Mouse (Mus musculus) MEL (cell line): Measurements from ENCODE around the gene Sbpl. TPM values are rescaled to one million over a fixed set of nuclear protein-coding genes. Genes with fewer than 3 reads are reported as not detected.

ENCODE experiments used
- DNase-seq: peaks from one replicate; pipeline ENCODE4 v3.0.0; 2011; ENCODE audit warnings: low read depth, low spot score
- H3K27ac ChIP-seq: 2 replicates; pipeline ENCODE4 v1.5.1; 2012; ENCODE audit warnings: low read depth, mild to moderate bottlenecking, control low read depth, low read length, moderate library complexity; ENCODE audit not compliant: control insufficient read depth
- H3K27me3 ChIP-seq, 2 experiments: fragments of 150-350 bp in 1 of 2; sonication (generic) in 1 of 2; 2 replicates each; pipeline ENCODE4 v1.6.1; 2012; ENCODE audit warnings: low read length in 2 of 2, mild to moderate bottlenecking in 2 of 2, improper control_type of control experiment in 1 of 2, moderate library complexity in 1 of 2; ENCODE audit not compliant: insufficient read depth in 2 of 2, control insufficient read depth in 1 of 2
- H3K36me3 ChIP-seq, 2 experiments: 2 replicates each; pipeline ENCODE4 v1.6.1; 2012 to 2014; ENCODE audit warnings: low read length in 2 of 2, improper control_type of control experiment in 1 of 2, inconsistent platforms in 1 of 2, mild to moderate bottlenecking in 1 of 2; ENCODE audit not compliant: insufficient read depth in 2 of 2, control insufficient read depth in 1 of 2
- H3K4me1 ChIP-seq, 2 experiments: fragments of 150-350 bp in 1 of 2; sonication (generic) in 1 of 2; 2 replicates each; pipeline ENCODE4 v1.6.1; 2012; ENCODE audit warnings: low read length in 2 of 2, improper control_type of control experiment in 1 of 2, mild to moderate bottlenecking in 1 of 2; ENCODE audit not compliant: insufficient read depth in 2 of 2, control insufficient read depth in 1 of 2
- H3K4me3 ChIP-seq, 2 experiments: fragments of 150-350 bp in 1 of 2; sonication (generic) in 1 of 2; 2 replicates each; pipeline ENCODE4 v1.5.1; 2012; ENCODE audit warnings: low read depth in 2 of 2, low read length in 2 of 2, mild to moderate bottlenecking in 2 of 2, moderate library complexity in 2 of 2, control low read depth in 1 of 2, improper control_type of control experiment in 1 of 2; ENCODE audit not compliant: control insufficient read depth in 1 of 2, insufficient read depth in 1 of 2
- H3K79me2 ChIP-seq: 2 replicates; pipeline ENCODE4 v1.6.1; 2012; ENCODE audit warnings: mild to moderate bottlenecking, low read length, moderate library complexity; ENCODE audit not compliant: control insufficient read depth, poor library complexity, insufficient read depth
- H3K9ac ChIP-seq: 2 replicates; pipeline ENCODE4 v1.6.1; 2012; ENCODE audit warnings: low read depth, mild to moderate bottlenecking, control low read depth, low read length, moderate library complexity; ENCODE audit not compliant: control insufficient read depth, poor library complexity, severe bottlenecking
- H3K9me3 ChIP-seq: fragments of 150-350 bp; sonication (generic); replicated peaks from 2 replicates; pipeline ENCODE4 v1.6.1; 2012; ENCODE audit warnings: mild to moderate bottlenecking, low read length, improper control_type of control experiment, moderate library complexity; ENCODE audit not compliant: insufficient read depth
- CHD1 ChIP-seq: IDR thresholded peaks from 2 replicates; pipeline ENCODE4 v1.6.1; 2012; ENCODE audit warnings: low read depth, mild to moderate bottlenecking, inconsistent platforms, low read length, improper control_type of control experiment
- CTCF ChIP-seq, 3 experiments: IDR thresholded peaks in 2 of 3; conservative IDR thresholded peaks in 1 of 3; 2 replicates each; pipeline ENCODE4 v1.5.1; 2011 to 2012; ENCODE audit warnings: low read length in 3 of 3, low read depth in 2 of 3, mild to moderate bottlenecking in 2 of 3, improper control_type of control experiment in 1 of 3, inconsistent platforms in 1 of 3, mixed read lengths in 1 of 3, moderate library complexity in 1 of 3; ENCODE audit not compliant: control insufficient read depth in 1 of 3, insufficient read depth in 1 of 3, poor library complexity in 1 of 3, severe bottlenecking in 1 of 3
- ETS1 ChIP-seq: IDR thresholded peaks from 2 replicates; pipeline ENCODE4 v1.6.1; 2012; ENCODE audit warnings: low read depth, mild to moderate bottlenecking, inconsistent platforms, low read length, improper control_type of control experiment, moderate library complexity
- GABPA ChIP-seq: IDR thresholded peaks from 2 replicates; pipeline ENCODE4 v1.6.1; 2012; ENCODE audit warnings: low read depth, mild to moderate bottlenecking, inconsistent platforms, low read length, improper control_type of control experiment, moderate library complexity
- GATA1 ChIP-seq: IDR thresholded peaks from 2 replicates; pipeline ENCODE4 v1.6.1; 2011; ENCODE audit warnings: low read depth, low read length, improper control_type of control experiment
- JUND ChIP-seq: IDR thresholded peaks from 2 replicates; pipeline ENCODE4 v1.6.1; 2011; ENCODE audit warnings: low read depth, mild to moderate bottlenecking, improper control_type of control experiment, low read length
- KAT2A ChIP-seq: conservative IDR thresholded peaks from 2 replicates; pipeline ENCODE4 v1.6.1; 2012; ENCODE audit warnings: low read depth, low read length, improper control_type of control experiment, inconsistent platforms
- MAX ChIP-seq: IDR thresholded peaks from 2 replicates; pipeline ENCODE4 v1.6.1; 2011; ENCODE audit warnings: low read length, improper control_type of control experiment
- MEF2A ChIP-seq: IDR thresholded peaks from 2 replicates; pipeline ENCODE4 v1.6.1; 2014; ENCODE audit warnings: low read depth, mild to moderate bottlenecking, inconsistent platforms, low read length, improper control_type of control experiment; ENCODE audit not compliant: poor library complexity, insufficient replicate concordance, severe bottlenecking; ENCODE audit errors: extremely low read depth
- MXI1 ChIP-seq: IDR thresholded peaks from 2 replicates; pipeline ENCODE4 v1.6.1; 2011; ENCODE audit warnings: mild to moderate bottlenecking, low read depth, low read length, improper control_type of control experiment
- MYB ChIP-seq: IDR thresholded peaks from 2 replicates; pipeline ENCODE4 v1.6.1; 2011; ENCODE audit warnings: mild to moderate bottlenecking, low read depth, low read length, improper control_type of control experiment
- NELFE ChIP-seq: IDR thresholded peaks from 2 replicates; pipeline ENCODE4 v1.6.1; 2011; ENCODE audit warnings: low read depth, low read length, improper control_type of control experiment
- NRF1 ChIP-seq: IDR thresholded peaks from 2 replicates; pipeline ENCODE4 v1.6.1; 2014; ENCODE audit warnings: low read depth, mild to moderate bottlenecking, inconsistent platforms, low read length, improper control_type of control experiment, moderate library complexity; ENCODE audit not compliant: poor library complexity, insufficient read depth, severe bottlenecking
- POLR2A ChIP-seq, 2 experiments: IDR thresholded peaks; 2 replicates each; pipeline ENCODE4 v1.6.1; 2011 to 2012; ENCODE audit warnings: low read length in 2 of 2, mild to moderate bottlenecking in 2 of 2, control low read depth in 1 of 2, improper control_type of control experiment in 1 of 2, low read depth in 1 of 2, moderate library complexity in 1 of 2; ENCODE audit not compliant: control insufficient read depth in 1 of 2, insufficient read depth in 1 of 2, poor library complexity in 1 of 2
- RAD21 ChIP-seq: IDR thresholded peaks from 2 replicates; pipeline ENCODE4 v1.6.1; 2011; ENCODE audit warnings: mild to moderate bottlenecking, low read depth, low read length, improper control_type of control experiment
- SMC3 ChIP-seq: IDR thresholded peaks from 2 replicates; pipeline ENCODE4 v1.6.1; 2011; ENCODE audit warnings: low read depth, low read length, improper control_type of control experiment
- TAL1 ChIP-seq: IDR thresholded peaks from 2 replicates; pipeline ENCODE4 v1.6.1; 2012; ENCODE audit warnings: mild to moderate bottlenecking, inconsistent platforms, low read length, moderate library complexity, mixed read lengths
- TCF12 ChIP-seq: IDR thresholded peaks from 2 replicates; pipeline ENCODE4 v1.6.1; 2014; ENCODE audit warnings: low read depth, mild to moderate bottlenecking, inconsistent platforms, low read length, improper control_type of control experiment, moderate library complexity
- UBTF ChIP-seq: IDR thresholded peaks from 2 replicates; pipeline ENCODE4 v1.6.1; 2012; ENCODE audit warnings: low read depth, mild to moderate bottlenecking, inconsistent platforms, low read length, improper control_type of control experiment, moderate library complexity, borderline replicate concordance; ENCODE audit not compliant: insufficient read depth
- USF1 ChIP-seq: IDR thresholded peaks from 2 replicates; pipeline ENCODE4 v1.6.1; 2014; ENCODE audit warnings: low read depth, mild to moderate bottlenecking, inconsistent platforms, low read length, improper control_type of control experiment, moderate library complexity
- USF2 ChIP-seq, 2 experiments: IDR thresholded peaks; 2 replicates each; pipeline ENCODE4 v1.6.1; 2011 to 2012; ENCODE audit warnings: improper control_type of control experiment in 2 of 2, low read length in 2 of 2, borderline replicate concordance in 1 of 2, inconsistent platforms in 1 of 2, low read depth in 1 of 2, mild to moderate bottlenecking in 1 of 2; ENCODE audit not compliant: insufficient read depth in 1 of 2
- ZC3H11A ChIP-seq: IDR thresholded peaks from 2 replicates; pipeline ENCODE4 v1.6.1; 2012; ENCODE audit warnings: low read depth, mild to moderate bottlenecking, inconsistent platforms, low read length, improper control_type of control experiment
- ZNF384 ChIP-seq: IDR thresholded peaks from 2 replicates; pipeline ENCODE4 v1.6.1; 2012; ENCODE audit warnings: low read depth, mild to moderate bottlenecking, inconsistent platforms, low read length, improper control_type of control experiment
- polyA plus RNA-seq, 2 experiments: library from polyadenylated mRNA; stranded (reverse) in 1 of 2; unstranded in 1 of 2; fragments of >175 nt in 1 of 2; fragments of >200 nt in 1 of 2; gene quantifications; 2 replicates each; pipeline versions ENCODE4 v1.2.1 to v1.2.4; 2012; ENCODE audit warnings: low replicate concordance in 2 of 2, low read depth in 1 of 2; ENCODE audit not compliant: insufficient read length in 2 of 2, insufficient read depth in 1 of 2, missing spikeins in 1 of 2
- total RNA-seq: library from RNA; depleted of rRNA; stranded (reverse); fragments of 300-350 nt; gene quantifications from 2 replicates; pipeline ENCODE4 v1.2.3, GENCODE M21; 2012

The Sbpl gene
- total and polyA plus RNA-seq, 3 experiments = not detected

- no peak for DNase-seq
- H3K4me3 ChIP-seq = no peak overlapping the region
Observed at GRCm38 (mm10) chr17:23971315-23971714, 16.2 kb upstream of the Sbpl start.

GRCm38 (mm10) chr17:23969231-23969630, 14.2 kb upstream of the Sbpl start:
- peak; percentile 82 for DNase-seq
- Histone ChIP-seq H3K79me2 (no peaks in the 10 kb centered on the region), H3K4me1 (no peaks in the 10 kb centered on the region), H3K9ac (no peak overlapping the region), H3K4me3 (no peak overlapping the region)
- TF ChIP-seq MXI1 (no peak), GATA1 (no peak), ETS1 (no peak), MEF2A (no peak), TCF12 (no peak), POLR2A (IDR thresholded peaks at IDR 0.05; ENCODE audit: control insufficient read depth in 1 of 2, insufficient read depth in 1 of 2, low read depth in 1 of 2, low read length in 2 of 2, poor library complexity in 1 of 2) (no peak), SMC3 (peak; percentile 77), UBTF (no peak), JUND (no peak), RAD21 (peak; percentile 70), CHD1 (no peak), ZC3H11A (peak; percentile 57), CTCF (IDR thresholded peaks at IDR 0.05 in 2 of 3, conservative IDR thresholded peaks at IDR 0.05 in 1 of 3; ENCODE audit: control insufficient read depth in 1 of 3, insufficient read depth in 1 of 3, low read depth in 2 of 3, low read length in 3 of 3, poor library complexity in 1 of 3, severe bottlenecking in 1 of 3) (peak; percentile 62 to 83 (median 75))
- TF ChIP-seq, all 39 proteins: peak for 4
- Histone ChIP-seq H3K36me3 (no peaks in the 10 kb centered on the region), H3K27ac (no peak overlapping the region), H3K27me3 (peaks cover 9 to 11% of the 10 kb centered on the region in 2 experiments; a peak in 3 of 4 replicates), H3K9me3 (no peaks in the 10 kb centered on the region)

More at GRCm38 (mm10) chr17:23971315-23971714, 16.2 kb upstream of the Sbpl start:
- Histone ChIP-seq H3K9me3 (no peaks in the 10 kb centered on the region), H3K79me2 (no peaks in the 10 kb centered on the region)
- TF ChIP-seq NELFE (no peak), USF2 (IDR thresholded peaks at IDR 0.05; ENCODE audit: borderline replicate concordance in 1 of 2, insufficient read depth in 1 of 2, low read depth in 1 of 2, low read length in 2 of 2) (no peak), JUND (no peak), RAD21 (no peak), ZC3H11A (no peak), MAX (no peak), TAL1 (no peak), ETS1 (no peak), NRF1 (no peak), UBTF (no peak), GABPA (no peak), KAT2A (no peak), ZNF384 (no peak), USF1 (no peak), MEF2A (no peak), SMC3 (no peak), CHD1 (no peak), MYB (no peak)
- TF ChIP-seq, all 39 proteins: peak for 0
- H3K9ac ChIP-seq = no peak overlapping the region
- peaks cover 9 to 14% of the 10 kb centered on the region in 2 experiments; a peak in 3 of 4 replicates for H3K27me3 ChIP-seq
- H3K4me1 ChIP-seq = no peaks in the 10 kb centered on the region
- no peaks in the 10 kb centered on the region for H3K36me3 ChIP-seq
- H3K27ac ChIP-seq = no peak overlapping the region
